Mouse (Mus musculus): ENCODE data around the gene Mrpl42.
"Not testable (repeated sequence)": the region's sequence is repeated elsewhere in the genome, so short reads cannot be mapped to it uniquely, and the experiment has no call there.

Gene Mrpl42

DNA sequence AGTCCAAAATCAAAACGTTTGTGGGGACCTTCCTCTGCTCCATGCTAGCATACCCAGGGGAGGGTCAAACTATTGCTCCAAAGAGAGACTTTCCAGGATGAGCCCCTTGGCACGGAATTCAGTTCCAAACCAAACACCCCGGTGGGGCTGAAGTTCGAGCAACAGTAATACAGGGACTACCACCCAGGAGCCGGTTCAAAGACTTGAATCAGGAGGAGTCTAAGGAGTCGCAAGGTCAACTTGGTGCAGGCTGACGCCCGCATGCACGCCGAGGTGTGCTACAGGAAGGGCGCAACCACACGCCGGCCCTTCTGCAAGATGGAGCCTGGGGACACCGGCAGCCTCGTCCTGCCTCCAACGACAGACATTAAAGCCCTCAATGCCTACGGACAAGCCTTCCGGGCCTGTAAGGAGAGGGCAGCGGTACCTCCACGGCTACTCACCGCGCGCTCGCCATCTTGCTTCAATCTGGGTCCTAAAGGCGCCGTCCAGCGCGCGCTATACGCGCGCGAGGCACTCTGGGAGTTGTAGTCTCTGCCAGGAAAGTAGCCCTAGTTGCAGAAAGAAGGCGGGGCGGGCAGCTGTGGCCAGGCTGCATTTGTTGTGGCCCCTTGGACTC is at the start of gene Mrpl42:
Mrpl42 (minus strand) TSS at position 478 of the 619 bp plus-strand sequence.
- DNase-seq = peak; percentile 84

DNA sequence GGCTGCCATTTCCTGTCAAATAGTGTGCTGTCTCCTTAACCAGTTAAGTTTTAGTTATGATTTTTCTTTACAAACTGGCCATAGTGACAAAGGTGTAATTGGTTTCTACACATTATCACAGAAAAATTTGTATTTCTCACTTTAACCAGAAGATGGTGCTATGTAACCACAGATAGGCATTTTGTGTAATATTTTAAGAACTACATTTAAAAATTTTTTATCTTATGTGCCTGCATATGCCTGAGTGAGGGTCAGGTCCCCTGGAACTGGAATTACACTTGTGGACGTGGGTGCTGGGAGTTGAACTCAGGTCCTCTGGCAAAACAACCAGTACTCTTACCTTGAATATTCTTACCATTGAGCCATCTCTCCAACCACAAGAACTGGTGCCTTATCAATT is 48.8 kb upstream of the Mrpl42 start:
- DNase-seq = no peak

DNA sequence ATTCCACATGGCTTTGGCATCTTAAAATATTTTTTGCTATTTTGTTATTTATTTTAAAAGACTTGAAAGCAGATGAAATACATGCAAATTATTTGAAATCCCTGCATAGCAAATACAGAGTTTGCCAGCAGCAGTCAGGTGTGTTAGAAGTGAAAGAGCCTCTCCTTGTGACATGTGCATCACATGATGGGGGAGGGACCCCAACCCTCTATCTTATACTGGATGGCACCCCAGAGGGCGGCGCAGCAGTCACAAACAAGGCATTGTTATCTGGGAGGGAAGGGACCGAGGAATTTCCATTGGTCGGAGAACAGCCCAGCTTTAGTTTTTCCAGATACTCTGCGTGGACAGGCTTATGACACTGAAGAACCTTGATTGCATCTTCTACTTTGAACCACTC is 47.3 kb upstream of the Mrpl42 start:
- not testable (repeated sequence) for DNase-seq

DNA sequence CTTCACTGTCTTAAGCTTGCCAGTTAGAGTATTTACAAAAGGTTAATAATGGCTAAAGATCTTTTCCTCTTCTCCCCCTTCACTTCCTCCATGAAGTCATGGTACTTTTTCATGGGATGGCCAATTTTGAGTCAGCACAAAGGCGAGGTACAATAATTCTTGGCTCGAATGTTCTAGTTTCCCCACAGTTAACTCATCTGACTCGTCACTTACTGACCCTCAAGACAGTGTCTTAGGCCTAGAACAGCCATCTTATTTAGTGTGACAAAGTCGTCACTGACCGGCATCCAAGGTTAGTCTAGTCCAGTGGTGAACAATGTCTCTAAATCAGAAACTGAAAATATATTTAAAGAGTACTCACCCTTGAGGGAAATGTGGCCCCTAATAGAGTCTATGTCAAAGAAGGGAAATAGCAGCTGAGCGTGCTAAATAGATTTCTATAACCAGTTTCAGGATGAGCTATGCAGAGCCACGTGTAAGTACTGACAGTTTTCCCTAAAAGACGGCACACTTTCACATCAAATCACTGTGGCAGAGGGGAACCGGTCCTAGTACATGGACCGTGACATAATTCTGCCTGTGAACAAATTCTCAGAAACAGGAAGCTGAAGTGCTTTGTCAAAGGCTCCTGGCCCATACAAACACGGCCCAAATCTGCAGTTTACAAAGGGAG is 46.5 kb upstream of the Mrpl42 start:
- DNase-seq = no peak

DNA sequence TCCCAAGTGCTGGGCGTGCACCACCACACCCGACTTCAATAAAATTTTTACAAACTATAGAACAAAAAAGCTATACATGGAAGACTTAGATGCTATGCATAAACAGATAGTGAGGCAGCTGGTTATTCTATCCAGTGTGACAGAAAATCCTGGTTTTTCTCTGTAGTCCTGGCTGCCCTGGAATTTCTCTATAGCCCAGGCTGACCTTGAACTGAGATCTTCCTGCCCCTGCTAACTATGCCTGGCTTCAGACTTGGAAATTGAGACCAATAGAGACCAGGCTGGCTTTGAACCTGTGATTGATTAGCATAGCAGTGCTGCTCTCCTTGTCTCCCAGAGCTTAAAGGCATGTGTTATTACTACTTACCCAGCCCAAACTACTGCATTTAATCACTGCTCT is 44.4 kb upstream of the Mrpl42 start:
- DNase-seq = no peak

DNA sequence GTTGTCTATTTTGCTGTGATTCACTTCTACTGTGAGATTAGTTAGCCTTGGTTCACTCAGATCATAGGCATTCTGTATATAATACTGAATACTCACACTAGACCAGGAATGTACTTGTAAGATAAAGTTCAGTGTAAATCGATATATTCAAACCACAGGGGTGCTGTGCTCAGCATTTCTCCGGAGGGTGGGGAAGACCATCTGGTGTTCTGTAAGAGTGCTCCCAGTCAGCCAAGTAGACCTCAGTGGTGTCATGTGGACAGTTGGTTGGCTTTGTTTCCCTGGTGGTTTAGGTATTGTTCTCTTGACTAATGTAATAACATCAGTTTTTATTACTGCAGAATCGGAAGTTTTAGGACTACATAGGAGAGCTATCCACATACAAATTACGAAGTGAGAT is 43.3 kb upstream of the Mrpl42 start:
- DNase-seq = no peak

DNA sequence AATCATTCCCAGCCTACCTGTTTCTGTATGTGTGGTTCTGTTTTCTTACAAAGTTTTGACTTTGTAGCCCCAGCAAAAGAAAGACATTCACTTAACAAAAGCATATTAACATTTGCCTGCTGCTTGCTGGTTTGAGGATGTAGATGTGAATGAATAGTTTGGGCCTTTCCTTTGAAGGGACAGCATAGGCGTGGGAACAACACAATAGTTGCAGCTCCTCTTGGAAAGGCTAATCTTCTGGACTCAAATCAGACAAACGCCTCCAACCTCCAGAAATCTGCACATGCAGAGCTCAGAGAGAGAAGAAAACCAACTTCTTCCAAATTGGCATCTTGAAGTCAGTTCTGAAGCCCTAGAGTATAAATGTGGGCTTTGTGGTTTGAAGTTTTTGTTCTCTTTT is 42.9 kb upstream of the Mrpl42 start:
- no peak for DNase-seq

DNA sequence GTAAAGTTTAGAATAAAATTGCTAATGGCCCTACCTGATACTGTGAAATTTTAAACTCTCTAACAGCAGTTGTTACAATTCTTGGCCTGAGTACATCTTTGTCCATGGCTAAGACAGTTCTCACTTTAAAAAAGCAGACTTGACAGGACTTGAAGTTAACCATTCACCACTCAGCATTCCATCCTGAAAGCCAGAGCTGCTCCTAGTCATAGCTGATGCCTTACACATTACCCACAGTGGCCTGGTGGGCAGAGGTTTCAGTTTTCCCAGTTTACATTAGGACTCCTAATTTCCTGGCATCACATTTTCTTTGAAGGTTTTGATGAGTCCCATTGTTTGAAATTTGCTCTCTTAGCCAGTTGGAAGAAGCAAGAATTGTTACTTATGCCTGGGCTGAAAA is 42.3 kb upstream of the Mrpl42 start:
- no peak for DNase-seq

DNA sequence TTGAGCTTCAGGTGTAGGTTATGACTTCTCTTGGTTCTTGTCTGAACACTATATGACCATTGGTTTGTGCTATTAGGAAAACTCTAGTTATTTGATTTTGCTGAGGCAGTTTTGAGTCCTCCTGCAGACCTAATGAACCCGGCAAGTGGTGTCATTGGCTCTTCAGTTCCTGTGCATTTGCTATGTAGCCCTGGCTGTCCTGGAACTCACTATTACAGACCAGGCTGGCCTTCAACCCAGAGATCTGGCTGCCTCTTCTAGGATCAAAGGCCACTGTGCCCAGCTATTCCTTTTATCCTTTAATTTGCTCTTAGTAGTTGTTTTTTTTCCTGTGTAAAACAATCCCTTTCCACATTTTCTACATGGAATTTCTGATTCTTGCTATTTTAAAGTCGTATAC is 41.6 kb upstream of the Mrpl42 start:
- no peak for DNase-seq

DNA sequence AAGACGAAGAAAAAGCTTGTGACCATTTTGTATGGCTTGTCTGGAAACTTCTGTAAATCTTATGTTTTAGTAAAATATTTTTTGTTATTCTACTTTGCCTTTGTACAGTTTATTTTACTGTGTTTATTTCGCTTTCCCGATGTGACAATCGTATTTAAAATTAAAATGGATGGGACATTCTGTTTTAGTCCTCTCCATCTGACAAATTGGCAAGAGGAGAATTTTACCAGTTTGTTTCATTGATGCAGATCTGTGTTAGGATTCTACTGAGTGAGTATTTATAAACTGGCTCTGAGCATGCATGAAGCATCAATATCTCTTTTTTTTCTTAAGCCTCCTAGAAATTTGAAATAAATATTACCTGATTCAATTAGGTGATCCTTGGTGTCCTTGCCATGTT is 41.2 kb upstream of the Mrpl42 start:
- no peak for DNase-seq

DNA sequence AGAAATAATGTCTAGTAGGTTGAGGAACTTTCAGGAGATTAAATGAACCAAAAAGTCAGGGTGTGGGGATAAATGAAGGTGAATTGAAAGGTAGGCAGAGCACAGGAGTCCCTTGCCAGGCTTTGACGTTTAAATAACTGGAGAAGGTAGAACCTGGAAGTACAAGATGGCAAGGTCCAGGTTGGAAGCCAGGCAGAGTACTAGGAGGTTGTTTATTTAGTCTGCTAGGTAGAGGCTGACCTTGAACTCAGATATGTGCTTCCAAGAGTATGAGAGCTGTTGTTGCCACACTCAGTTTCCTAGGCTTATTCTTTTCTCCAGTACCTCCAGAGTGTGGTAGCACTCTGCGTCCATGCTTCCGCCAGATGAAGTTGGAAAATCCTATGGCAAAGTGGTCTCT is 38.1 kb upstream of the Mrpl42 start:
- no peak for DNase-seq

DNA sequence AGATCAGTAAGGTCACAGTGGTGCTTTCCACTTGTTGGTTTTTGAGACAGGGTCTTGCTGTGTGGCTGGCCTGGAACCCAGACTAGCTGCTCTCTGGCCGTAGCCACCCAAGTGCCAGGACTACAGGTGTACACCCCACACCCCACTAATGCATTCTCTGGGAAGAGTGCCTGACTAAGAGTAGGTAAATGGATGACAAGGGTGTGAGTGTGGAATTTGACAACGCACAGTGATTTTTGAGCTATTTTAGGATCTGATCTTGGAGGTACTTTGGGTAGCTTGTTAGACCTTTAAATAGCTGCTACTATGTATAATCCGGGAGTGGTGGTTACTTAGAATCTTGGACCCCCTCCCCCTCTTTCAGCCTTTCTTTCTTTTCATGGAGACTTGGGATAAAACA is 37.5 kb upstream of the Mrpl42 start:
- DNase-seq = no peak

DNA sequence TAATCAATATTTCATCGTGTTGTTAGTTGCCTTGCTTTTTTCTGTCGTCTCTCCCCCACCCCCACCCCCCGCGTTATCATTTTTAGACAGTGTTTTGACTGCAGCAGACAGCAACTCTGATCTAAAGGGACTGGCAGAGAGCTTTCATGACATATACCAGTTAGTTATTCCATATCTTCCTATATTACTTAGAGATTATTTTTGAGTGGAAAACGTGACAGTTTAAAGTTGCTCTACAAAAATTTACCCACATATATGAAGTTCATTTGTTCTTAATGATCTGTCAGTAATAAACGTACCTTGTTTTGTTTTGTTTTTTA is 34.4 kb upstream of the Mrpl42 start:
- no peak for DNase-seq

DNA sequence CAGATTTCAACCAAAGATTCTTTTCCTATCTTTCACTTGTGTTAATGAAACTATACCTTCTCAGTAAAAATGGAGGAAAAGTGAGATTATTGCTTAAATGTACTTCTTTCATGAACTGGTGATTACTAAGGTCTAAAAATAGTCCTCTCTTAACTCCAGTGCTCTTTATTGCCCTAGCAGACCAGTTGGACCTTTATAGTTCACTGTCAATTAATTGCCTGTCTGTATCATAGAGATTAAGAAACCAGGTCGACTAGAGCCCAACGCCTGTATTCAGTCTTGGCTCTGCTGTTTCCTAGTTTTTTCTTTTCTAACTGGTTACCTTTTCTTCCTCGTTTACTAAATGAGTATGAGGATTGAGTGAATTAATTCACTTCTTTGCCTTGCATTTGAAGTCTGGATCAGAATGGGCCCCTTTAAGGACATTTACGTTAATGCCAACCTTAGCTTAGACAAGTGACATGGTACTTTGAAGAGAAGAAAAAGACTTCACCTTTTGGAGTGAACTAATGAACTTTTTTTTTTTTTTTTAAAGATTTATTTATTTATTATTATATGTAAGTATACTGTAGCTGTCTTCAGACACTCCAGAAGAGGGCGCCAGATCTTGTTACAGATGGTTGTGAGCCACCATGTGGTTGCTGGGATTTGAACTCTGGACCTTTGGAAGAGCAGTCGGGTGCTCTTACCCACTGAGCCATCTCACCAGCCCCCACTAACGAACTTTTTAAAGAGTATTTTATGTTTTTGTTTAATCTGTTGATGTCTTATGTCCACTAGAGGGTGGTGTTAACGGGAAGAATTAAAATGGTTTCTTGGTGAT is 33.9 kb upstream of the Mrpl42 start:
- no peak for DNase-seq

DNA sequence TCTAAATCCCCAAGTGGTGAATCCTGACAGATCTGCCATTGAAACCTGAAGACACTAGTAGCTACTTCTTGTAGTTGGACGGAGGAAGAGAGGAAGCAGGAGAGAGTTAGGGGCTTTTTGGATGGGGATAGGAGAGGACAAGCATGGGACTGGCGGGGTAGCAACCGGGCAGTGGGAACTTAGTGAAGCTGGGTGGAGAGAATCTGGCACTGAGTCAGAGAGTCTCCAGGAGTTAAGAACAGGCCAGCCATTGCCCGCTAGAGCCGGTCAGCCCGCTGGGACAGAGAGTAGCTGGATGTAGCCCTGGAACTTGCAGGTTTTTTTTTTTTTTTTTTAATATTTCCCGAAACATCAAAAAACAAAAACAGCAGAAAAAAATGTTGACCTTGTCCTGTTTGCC is 31.6 kb upstream of the Mrpl42 start:
- DNase-seq = no peak

DNA sequence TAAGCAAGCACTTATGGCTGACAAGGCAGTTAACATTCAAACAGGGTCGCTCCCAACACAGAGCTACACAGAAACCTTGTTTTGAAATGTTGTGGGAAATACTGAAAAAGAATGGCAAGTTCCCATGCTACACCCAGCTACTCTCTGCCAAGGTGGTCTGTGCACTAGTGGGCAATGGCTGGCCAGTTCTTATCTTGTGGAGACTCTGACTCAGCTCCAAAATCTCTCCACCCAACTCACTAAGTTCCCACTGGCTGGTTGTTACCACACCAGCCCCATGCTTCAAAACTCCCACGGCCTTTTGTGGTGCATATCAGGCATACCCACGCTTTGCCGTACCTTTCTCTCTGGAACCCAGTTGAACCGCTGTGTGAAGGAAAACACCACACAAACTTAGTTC is 31.2 kb upstream of the Mrpl42 start:
- no peak for DNase-seq

DNA sequence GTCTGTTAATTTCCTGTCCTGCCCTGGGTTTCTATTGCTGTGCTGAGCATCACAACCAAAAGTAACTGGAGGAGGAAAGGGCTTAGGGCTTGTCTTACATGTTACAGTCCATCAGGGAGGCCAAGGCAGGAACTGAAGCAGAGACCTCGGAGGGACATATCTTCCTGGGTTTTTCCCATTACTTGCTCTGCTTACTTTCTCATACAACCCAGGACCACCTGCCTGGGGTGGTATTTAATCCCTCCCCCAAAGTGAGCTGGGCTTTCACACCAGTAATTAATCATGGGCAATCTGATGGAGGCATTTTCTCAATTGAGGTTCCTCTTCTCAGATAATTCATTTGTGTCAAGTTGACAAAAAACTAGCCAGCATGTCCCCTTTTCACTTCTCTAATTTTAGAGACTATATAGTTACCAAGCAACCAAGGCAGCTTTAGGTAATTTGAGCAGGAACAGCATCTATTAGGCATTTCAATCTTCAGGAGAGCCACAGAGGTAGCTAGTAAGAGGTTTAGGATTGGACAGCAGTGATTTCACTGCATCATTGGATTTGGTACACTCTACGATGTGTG is 28.9 kb upstream of the Mrpl42 start:
- DNase-seq = no peak

DNA sequence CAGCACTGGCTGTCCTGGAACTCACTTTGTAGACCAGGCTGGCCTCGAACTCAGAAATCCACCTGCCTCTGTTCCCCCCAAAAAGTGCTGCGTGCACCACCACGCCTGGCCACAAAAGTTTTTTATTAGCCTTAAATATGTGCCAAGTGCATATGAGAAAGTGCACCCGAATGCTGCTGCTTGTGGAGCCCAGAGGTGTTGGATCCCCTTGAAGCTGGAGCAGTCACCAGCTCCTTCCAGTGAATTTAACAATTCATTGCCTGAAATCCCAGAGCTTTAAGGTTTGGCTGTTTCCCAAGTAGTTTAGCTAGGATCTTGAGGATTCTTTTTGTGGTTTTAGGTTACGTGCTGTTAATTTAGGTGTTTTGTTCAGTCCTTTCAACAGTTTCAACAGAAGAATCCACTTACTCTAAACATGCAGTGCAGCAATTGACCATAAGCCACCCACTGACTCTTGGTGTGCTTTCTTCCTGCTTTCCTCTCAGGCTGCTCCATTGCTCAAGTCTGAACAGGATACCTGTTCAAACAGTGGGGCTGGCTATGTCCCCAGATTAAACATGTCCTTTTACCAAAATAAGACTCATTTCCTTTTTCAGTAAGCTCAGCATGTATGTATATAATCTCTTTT is 24.9 kb upstream of the Mrpl42 start:
- DNase-seq = no peak

DNA sequence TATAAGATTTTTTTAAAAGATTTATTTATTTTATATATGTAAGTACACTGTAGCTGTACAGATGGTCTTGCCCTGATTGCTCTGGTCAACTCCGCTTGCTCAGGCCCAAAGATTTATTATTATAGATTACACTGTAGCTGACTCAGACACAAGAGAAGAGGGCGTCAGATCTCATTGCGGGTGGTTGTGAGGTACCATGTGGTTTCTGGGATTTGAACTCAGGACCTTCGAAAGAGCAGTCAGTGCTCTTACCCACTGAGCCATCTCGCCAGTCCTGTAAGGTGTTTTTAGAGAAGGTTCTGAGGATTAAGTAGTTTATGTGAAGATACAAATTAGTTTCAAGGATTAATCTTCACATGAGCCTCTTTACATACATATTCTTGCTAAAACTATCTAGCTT is 24.1 kb upstream of the Mrpl42 start:
- DNase-seq = no peak

DNA sequence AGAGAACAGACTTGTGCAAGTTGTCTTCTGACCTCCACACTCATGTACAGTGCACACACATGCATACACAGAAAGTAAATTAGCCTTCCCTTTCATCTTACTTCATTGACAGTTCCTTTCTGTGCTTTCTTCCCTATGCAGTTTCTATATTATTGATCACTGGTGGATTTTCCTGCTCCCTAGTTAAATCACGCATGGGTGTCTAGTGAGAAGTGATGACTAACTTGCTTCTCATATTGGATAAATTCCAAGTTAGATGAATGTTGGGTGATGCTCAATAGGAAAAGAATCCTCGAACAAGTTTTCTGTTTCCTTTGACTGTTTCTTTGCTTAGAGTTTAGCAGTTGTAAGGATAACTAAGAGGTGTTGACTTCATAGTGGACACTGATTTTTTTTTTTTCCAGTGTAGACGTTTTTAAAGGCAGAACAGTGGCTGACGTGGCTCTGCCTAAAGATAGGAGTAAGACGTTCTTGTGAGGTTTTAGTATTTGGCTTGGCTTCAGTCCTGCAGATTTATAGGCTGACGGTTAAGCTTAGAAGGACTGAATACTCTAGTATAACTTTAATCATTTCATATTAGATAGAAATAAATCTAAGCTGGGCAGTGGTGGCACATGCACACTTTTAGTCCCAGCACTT is 23.4 kb upstream of the Mrpl42 start:
- no peak for DNase-seq

DNA sequence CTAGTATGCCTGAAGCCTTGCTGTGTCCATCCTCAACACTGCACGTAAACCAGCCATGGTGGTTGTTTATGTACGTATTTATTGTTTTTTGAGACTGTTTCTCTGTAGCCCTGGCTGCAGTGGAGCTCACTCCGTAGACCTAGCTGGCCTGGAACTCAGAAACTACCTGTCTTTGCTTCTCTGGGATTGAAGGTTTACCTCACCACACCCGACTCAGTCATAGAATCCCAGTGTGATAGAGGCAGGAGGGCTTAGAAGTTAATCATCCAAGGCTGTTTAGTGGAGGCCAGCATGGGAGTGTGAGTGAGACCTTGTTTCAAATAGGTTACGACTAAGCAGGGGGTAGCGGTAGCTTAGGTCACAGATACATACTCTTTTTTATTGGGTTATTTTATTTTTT is 15.9 kb upstream of the Mrpl42 start:
- no peak for DNase-seq

DNA sequence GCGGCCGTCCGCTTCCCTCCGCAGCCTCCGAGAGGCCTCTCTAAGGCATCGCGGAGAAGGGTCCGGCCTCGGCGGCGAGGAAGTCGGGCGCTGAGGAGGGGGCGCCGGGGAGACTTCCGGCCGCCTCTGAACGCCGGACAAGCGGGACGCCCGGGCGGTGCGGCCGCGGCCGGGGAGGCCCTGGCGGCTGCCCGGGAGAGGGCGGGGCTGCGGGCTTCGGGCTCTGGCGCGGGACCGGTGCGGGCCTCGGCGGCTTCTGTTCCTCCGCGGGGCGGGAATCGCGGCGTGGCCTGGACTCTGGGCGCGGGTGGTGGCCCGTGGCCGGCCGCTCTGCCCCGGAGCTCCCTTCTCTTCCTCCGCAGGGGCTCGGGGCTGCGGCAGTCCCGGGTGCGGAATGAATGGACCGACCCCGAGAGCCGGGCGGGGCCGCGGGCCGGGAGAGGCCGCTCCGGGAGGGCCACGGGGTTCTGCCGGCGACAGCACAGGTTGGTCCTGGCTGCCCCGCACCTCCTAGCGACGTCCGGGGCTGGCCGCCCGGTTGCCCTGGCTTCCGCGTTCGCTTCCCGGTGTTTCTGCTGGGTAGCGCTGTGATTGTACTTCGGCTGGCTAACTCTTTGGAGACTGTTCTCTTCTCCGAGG is 13.7 kb upstream of the Mrpl42 start:
- no peak for DNase-seq

All from right cerebral cortex, postnatal 25 days (tissue).